Mouse (Mus musculus) limb, embryonic 10.5 days (tissue): Measurements from ENCODE around the gene Olfr288. TPM values are rescaled to one million over a fixed set of nuclear protein-coding genes. Genes with fewer than 3 reads are reported as not detected.

ENCODE experiments used
- DNase-seq: peaks from one replicate; pipeline ENCODE4 v3.0.0-alpha.2; 2017; ENCODE audit warnings: low spot score
- H3K27ac ChIP-seq: fragments of 300-500 bp; sonication (generic); 2 replicates; pipeline ENCODE4 v1.5.1; 2016; ENCODE audit warnings: mild to moderate bottlenecking
- H3K27me3 ChIP-seq: fragments of 300-500 bp; sonication (generic); 2 replicates; pipeline ENCODE4 v1.6.1; 2016; ENCODE audit warnings: low read depth, mild to moderate bottlenecking; ENCODE audit not compliant: poor library complexity, severe bottlenecking
- H3K36me3 ChIP-seq: fragments of 300-500 bp; sonication (generic); 2 replicates; pipeline ENCODE4 v1.6.1; 2016; ENCODE audit warnings: mild to moderate bottlenecking, moderate library complexity
- H3K4me1 ChIP-seq: fragments of 300-500 bp; sonication (generic); 2 replicates; pipeline ENCODE4 v1.6.1; 2016
- H3K4me3 ChIP-seq: fragments of 300-500 bp; sonication (generic); 2 replicates; pipeline ENCODE4 v1.5.1; 2016; ENCODE audit warnings: mild to moderate bottlenecking, moderate library complexity
- H3K9me3 ChIP-seq: fragments of 300-500 bp; sonication (generic); replicated peaks from 2 replicates; pipeline ENCODE4 v1.6.1; 2016; ENCODE audit warnings: mild to moderate bottlenecking
- WGBS: fragments of 180-500 bp; shearing (Covaris S2); methylation state at CpG from one replicate; pipeline ENCODE4 v1.1.7; 2016; 5-methylcytosine and 5-hydroxymethylcytosine counted together
- polyA plus RNA-seq: library from polyadenylated mRNA; unstranded; fragments of >200 nt; fragmentation: Nextera tagmentation; extraction: Ambion mirVana; gene quantifications from 2 replicates; pipeline ENCODE4 v1.2.1, GENCODE M21; 2016

Gene Olfr288
- polyA plus RNA-seq, 1 experiment from 2014 or later = not detected

- no peak overlapping the region for H3K27ac ChIP-seq
- no peaks in the 10 kb centered on the region for H3K9me3 ChIP-seq
- peaks cover 6% of the 10 kb centered on the region for H3K4me1 ChIP-seq
- no peak for DNase-seq
- WGBS = 75% methylated on average over 7 of the region's 7 CpGs
- no peak overlapping the region for H3K4me3 ChIP-seq
- no peaks in the 10 kb centered on the region for H3K27me3 ChIP-seq
- peaks cover 75% of the 10 kb centered on the region for H3K36me3 ChIP-seq
These were observed 55.6 kb downstream of the Olfr288 start for GRCm38 (mm10) chr15:98139763-98140162.

- Histone ChIP-seq H3K27ac (no peak overlapping the region), H3K9me3 (no peaks in the 10 kb centered on the region), H3K4me1 (no peaks in the 10 kb centered on the region), H3K27me3 (no peaks in the 10 kb centered on the region), H3K4me3 (no peak overlapping the region), H3K36me3 (peaks cover 95% of the 10 kb centered on the region)
- DNase-seq = no peak
- 92% methylated on average over 9 of the region's 9 CpGs for WGBS
These were observed 58.5 kb downstream of the Olfr288 start for GRCm38 (mm10) chr15:98136871-98137270.

Other genes with a start within 250 kb of the Olfr288 start
- gene Tmem106c, start 231.3 kb downstream of the Olfr288 start, polyA plus RNA-seq = 29.8 and 34.9 TPM in 2 replicates
- gene Col2a1, start 190.8 kb downstream of the Olfr288 start, polyA plus RNA-seq = 72.8 and 186 TPM in 2 replicates
- 36.3 and 42.9 TPM in 2 replicates for gene Pfkm, start 103.0 kb downstream of the Olfr288 start, polyA plus RNA-seq
- 46.8 and 51.6 TPM in 2 replicates for gene Senp1, start 101.8 kb downstream of the Olfr288 start, polyA plus RNA-seq
- gene Asb8, start 29.9 kb downstream of the Olfr288 start, polyA plus RNA-seq = 36.1 and 40.4 TPM in 2 replicates
- 0.11 and 0.33 TPM in 2 replicates for gene Ccdc184, start 28.4 kb downstream of the Olfr288 start, polyA plus RNA-seq
- gene Gm44579, start 25.4 kb upstream of the Olfr288 start, polyA plus RNA-seq = not detected in 2 replicates
- gene Olfr287, start 25.5 kb upstream of the Olfr288 start, polyA plus RNA-seq = not detected in 2 replicates
- gene Olfr286, start 38.9 kb upstream of the Olfr288 start, polyA plus RNA-seq = not detected in 2 replicates
- not detected in 2 replicates for gene H1fnt, start 61.8 kb upstream of the Olfr288 start, polyA plus RNA-seq
- gene Zfp641, start 100.6 kb upstream of the Olfr288 start, polyA plus RNA-seq = 0.08 and 0.11 TPM in 2 replicates
- gene Olfr285, start 121.8 kb upstream of the Olfr288 start, polyA plus RNA-seq = not detected in 2 replicates
- gene Olfr284, start 145.4 kb upstream of the Olfr288 start, polyA plus RNA-seq = not detected in 2 replicates
- not detected in 2 replicates for gene Olfr283, start 185.4 kb upstream of the Olfr288 start, polyA plus RNA-seq
- not detected in 2 replicates for gene Olfr282, start 235.7 kb upstream of the Olfr288 start, polyA plus RNA-seq